Mouse (Mus musculus): Measurements from ENCODE around the gene Gm27029. TPM values are rescaled to one million over a fixed set of nuclear protein-coding genes. Genes with fewer than 3 reads are reported as not detected.
"Not testable (repeated sequence)": the region's sequence is repeated elsewhere in the genome, so short reads cannot be mapped to it uniquely, and the experiment has no call there.

The Gm27029 gene
- 8.1 and 9.5 TPM in 2 replicates for polyA plus RNA-seq (2015; fragmentation: Nextera tagmentation; extraction: Ambion mirVana)

DNA sequence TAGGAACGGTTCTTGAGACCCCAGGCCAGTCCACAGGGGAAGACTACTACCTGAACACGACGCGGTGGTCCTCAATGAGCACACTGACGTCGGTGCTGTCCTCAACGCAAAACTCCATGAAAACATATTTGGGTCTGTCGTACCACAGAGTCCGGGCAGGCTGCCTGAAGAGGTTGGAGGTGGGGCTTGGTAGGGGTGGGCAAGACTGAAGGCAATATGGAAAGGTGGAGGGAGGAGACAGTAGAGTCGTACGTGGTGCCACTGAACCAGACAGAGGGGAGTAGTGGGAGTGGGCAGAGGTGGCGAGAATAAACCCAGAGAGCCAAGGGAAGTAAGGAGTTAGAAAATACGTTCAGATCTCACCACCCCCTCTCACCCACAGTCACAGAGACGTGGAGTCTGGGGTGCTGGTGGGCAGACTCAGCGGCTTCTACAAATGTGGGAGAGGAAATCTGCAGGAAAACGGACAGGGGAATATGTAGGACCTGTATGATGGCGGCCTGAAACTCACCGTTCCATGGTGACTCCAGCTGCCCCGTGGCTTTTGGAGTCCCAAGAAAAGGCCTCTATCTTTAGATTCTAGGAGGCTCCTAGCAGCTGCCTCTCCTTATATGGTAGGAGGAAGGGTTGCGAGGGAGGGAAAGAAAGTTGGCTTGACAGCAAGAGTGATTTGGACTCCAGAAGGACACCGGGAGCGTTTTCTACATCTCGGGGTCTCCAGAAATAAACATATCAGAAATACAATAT, at the start of gene Gm27029:
Gm27029 (minus strand) TSS at position 692 of the 747 bp plus-strand sequence.
- H3K27ac ChIP-seq (ENCODE audit: low read depth, low read length) = peak within 1 kb of the TSS; percentile 92
- H3K36me3 ChIP-seq (ENCODE audit: control insufficient read depth, insufficient read depth, low read length) = 0 out of 2 replicates have a peak, but pooled peaks cover 2% of the 10 kb centered on the region
- H3K9me3 ChIP-seq (ENCODE audit: control insufficient read depth, low read length) = no peaks in the 10 kb centered on the region
- WGBS = 9% methylated on average over 23 of the region's 23 CpGs
- H3K27me3 ChIP-seq (replicated peaks; ENCODE audit: control insufficient read depth, insufficient read depth, low read length) = no peaks in the 10 kb centered on the region
- peaks cover 24% of the 10 kb centered on the region for H3K4me1 ChIP-seq (ENCODE audit: control insufficient read depth, insufficient read depth, low read depth, low read length)
- H3K9ac ChIP-seq (ENCODE audit: low read depth, low read length) = peak within 1 kb of the TSS; percentile 91
- ATAC-seq = peak; percentile 50
- H3K4me3 ChIP-seq (ENCODE audit: low read length) = peak within 1 kb of the TSS; percentile 98
- H3K4me2 ChIP-seq (ENCODE audit: low read length) = peak within 1 kb of the TSS; percentile 94

DNA sequence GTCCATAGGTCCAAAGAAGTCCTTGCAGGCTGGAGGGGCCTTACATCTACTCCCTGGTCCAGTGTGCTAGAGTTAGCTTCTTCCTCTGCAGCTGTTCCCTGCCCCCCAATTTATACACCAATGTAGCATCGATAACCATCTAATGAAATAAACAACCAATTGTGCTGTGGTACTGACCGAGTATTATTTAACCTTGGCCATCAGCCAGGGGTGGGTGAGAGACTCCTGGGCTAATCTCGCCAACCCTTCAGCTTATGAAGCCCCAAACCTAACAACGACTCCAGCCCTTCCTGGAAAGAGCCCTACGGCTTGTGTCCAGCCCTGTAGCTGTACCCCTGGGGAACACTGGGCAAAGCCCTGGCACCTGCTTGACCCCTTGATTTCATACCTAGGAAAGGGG, 49.7 kb upstream of the Gm27029 start:
- Histone ChIP-seq H3K27me3 (replicated peaks; ENCODE audit: control insufficient read depth, insufficient read depth, low read length) (no peaks in the 10 kb centered on the region), H3K4me1 (ENCODE audit: control insufficient read depth, insufficient read depth, low read depth, low read length) (peaks cover 16% of the 10 kb centered on the region), H3K4me3 (ENCODE audit: low read length) (no peak overlapping the region), H3K4me2 (ENCODE audit: low read length) (no peak overlapping the region), H3K36me3 (ENCODE audit: control insufficient read depth, insufficient read depth, low read length) (no peaks in the 10 kb centered on the region; the same call in 1 of the 2 replicates), H3K27ac (ENCODE audit: low read depth, low read length) (no peak overlapping the region), H3K9me3 (ENCODE audit: control insufficient read depth, low read length) (no peaks in the 10 kb centered on the region), H3K9ac (ENCODE audit: low read depth, low read length) (no peak overlapping the region)
- no peak for ATAC-seq
- 43% methylated on average over 5 of the region's 5 CpGs for WGBS

DNA sequence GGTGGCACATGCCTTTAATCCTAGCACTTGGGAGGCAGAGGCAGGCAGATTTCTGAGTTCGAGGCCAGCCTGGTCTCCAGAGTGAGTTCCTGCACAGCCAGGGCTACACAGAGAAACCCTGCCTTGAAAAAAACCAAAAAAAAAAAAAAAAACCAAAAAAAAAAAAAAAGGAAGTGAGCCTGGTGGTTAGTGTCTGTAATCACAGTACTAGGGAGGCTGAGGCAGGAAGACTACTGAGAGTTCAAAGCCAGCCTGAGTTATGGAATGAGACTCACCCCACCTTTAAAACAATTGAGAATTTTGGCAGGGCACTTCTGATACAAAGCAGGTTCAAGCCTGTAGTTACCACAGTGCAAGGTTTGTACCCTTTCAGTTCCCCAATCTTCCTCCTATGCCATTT, 49.1 kb upstream of the Gm27029 start:
- not testable (repeated sequence) for ATAC-seq; H3K36me3 ChIP-seq (ENCODE audit: control insufficient read depth, insufficient read depth, low read length); H3K27ac ChIP-seq (ENCODE audit: low read depth, low read length); H3K4me2 ChIP-seq (ENCODE audit: low read length); H3K27me3 ChIP-seq (replicated peaks; ENCODE audit: control insufficient read depth, insufficient read depth, low read length); H3K9me3 ChIP-seq (ENCODE audit: control insufficient read depth, low read length); H3K9ac ChIP-seq (ENCODE audit: low read depth, low read length); H3K4me3 ChIP-seq (ENCODE audit: low read length)
- H3K4me1 ChIP-seq (ENCODE audit: control insufficient read depth, insufficient read depth, low read depth, low read length) = peaks cover 21% of the 10 kb centered on the region
- WGBS = 81% methylated on average over 1 of the region's 1 CpGs

DNA sequence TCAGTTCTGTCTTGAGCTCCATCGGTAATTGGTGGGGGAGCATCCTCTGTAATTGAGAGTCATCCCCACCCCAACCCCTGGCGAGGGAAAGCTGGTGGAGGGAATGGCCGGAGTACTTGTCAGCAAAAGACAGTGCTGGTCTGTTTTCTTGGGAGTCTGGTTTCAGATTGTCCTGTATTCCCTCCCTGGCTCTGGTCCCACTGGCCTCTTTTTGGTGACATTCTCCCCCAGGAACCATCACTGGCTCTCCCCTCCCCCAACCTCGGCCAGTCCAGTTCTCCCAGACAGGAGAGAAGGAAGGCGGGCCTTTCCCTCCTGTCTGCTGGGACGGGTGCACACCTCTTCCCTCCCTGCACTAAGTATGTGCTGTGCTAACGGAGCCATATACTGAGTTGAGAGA, 47.7 kb upstream of the Gm27029 start:
- peaks cover 16% of the 10 kb centered on the region for H3K4me1 ChIP-seq (ENCODE audit: control insufficient read depth, insufficient read depth, low read depth, low read length)
- no peaks in the 10 kb centered on the region for H3K27me3 ChIP-seq (replicated peaks; ENCODE audit: control insufficient read depth, insufficient read depth, low read length)
- H3K4me3 ChIP-seq (ENCODE audit: low read length) = no peak overlapping the region
- H3K9ac ChIP-seq (ENCODE audit: low read depth, low read length) = no peak overlapping the region
- WGBS = 48% methylated on average over 7 of the region's 7 CpGs
- no peaks in the 10 kb centered on the region; the same call in 1 of the 2 replicates for H3K36me3 ChIP-seq (ENCODE audit: control insufficient read depth, insufficient read depth, low read length)
- H3K27ac ChIP-seq (ENCODE audit: low read depth, low read length) = no peak overlapping the region
- ATAC-seq = no peak
- no peak overlapping the region for H3K4me2 ChIP-seq (ENCODE audit: low read length)
- no peaks in the 10 kb centered on the region for H3K9me3 ChIP-seq (ENCODE audit: control insufficient read depth, low read length)

DNA sequence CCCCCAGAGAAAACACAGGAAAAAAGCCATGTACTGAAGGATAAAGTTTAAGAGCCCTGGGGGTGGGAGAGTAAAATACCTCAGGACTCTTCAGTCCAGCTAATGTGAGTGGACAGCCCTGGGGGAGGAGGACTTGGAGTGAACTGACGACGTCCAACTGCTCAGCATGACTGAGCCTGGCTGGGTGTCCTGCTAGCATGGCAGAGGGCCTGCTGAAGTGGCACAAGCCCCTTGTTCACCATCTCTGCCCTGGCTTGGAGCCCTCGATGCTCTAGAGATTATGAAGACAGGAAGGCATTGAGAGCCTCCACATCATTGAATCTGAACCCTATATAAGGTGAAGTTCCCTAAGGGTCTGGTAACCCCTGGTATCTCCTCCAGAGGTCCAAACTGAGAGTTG, 47.3 kb upstream of the Gm27029 start:
- no peaks in the 10 kb centered on the region; the same call in 1 of the 2 replicates for H3K36me3 ChIP-seq (ENCODE audit: control insufficient read depth, insufficient read depth, low read length)
- H3K4me3 ChIP-seq (ENCODE audit: low read length) = no peak overlapping the region
- 41% methylated on average over 3 of the region's 3 CpGs for WGBS
- H3K27me3 ChIP-seq (replicated peaks; ENCODE audit: control insufficient read depth, insufficient read depth, low read length) = no peaks in the 10 kb centered on the region
- H3K9me3 ChIP-seq (ENCODE audit: control insufficient read depth, low read length) = no peaks in the 10 kb centered on the region
- H3K4me1 ChIP-seq (ENCODE audit: control insufficient read depth, insufficient read depth, low read depth, low read length) = peaks cover 17% of the 10 kb centered on the region
- no peak overlapping the region for H3K9ac ChIP-seq (ENCODE audit: low read depth, low read length)
- ATAC-seq = no peak
- H3K4me2 ChIP-seq (ENCODE audit: low read length) = no peak overlapping the region
- H3K27ac ChIP-seq (ENCODE audit: low read depth, low read length) = 0 out of 2 replicates have a peak overlapping the region, but pooled peaks have one; percentile 34

DNA sequence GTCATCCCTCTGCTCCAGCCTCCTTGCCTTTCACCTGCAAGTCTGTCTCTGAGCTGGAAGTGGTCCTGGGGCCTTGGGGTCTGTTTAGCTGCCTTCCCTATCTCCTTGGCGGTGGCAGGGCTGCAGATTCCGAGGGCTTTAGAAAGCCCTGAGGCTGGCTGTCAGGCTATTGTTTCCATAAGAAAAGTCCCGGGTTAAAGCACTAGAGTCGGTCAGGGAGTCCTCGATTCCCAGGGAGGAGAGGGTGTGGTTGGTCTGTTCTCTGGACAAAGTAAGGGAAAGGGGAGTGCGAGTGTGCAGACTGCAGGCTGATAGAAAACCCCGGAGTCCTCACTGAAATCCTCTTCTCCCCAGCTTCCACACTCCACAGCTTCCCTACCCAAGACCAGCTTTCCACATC, 45.6 kb upstream of the Gm27029 start:
- Histone ChIP-seq H3K9ac (ENCODE audit: low read depth, low read length) (peak overlapping the region; percentile 23; the same call in 1 of the 2 replicates), H3K4me3 (ENCODE audit: low read length) (no peak overlapping the region), H3K9me3 (ENCODE audit: control insufficient read depth, low read length) (no peaks in the 10 kb centered on the region), H3K27ac (ENCODE audit: low read depth, low read length) (no peak overlapping the region), H3K4me1 (ENCODE audit: control insufficient read depth, insufficient read depth, low read depth, low read length) (peaks cover 22% of the 10 kb centered on the region), H3K4me2 (ENCODE audit: low read length) (peak overlapping the region; percentile 21), H3K36me3 (ENCODE audit: control insufficient read depth, insufficient read depth, low read length) (no peaks in the 10 kb centered on the region; the same call in 1 of the 2 replicates), H3K27me3 (replicated peaks; ENCODE audit: control insufficient read depth, insufficient read depth, low read length) (no peaks in the 10 kb centered on the region)
- no peak for ATAC-seq
- WGBS = 23% methylated on average over 7 of the region's 7 CpGs

DNA sequence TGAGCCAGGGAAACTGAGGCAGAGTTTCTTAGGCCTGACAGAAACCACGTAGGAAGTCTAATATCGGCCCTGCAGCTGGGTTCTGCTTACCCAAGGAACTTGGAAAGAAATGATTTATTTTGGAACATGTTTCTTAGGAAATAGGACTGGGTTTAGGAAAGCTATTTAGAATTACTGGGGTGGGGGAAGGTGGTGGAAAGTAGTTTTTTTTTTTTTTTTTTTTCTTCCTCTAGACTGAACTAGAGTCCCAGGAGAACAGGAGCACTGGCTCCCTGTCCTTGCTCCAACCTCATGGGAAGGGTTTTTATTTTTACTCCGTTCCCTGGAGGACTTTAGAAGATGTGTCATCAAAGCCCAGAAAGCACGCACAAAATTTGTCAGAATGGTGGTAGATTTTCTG, 44.6 kb upstream of the Gm27029 start:
- Histone ChIP-seq H3K27me3 (replicated peaks; ENCODE audit: control insufficient read depth, insufficient read depth, low read length) (no peaks in the 10 kb centered on the region), H3K4me3 (ENCODE audit: low read length) (peak overlapping the region; percentile 86), H3K4me1 (ENCODE audit: control insufficient read depth, insufficient read depth, low read depth, low read length) (peaks cover 25% of the 10 kb centered on the region), H3K9ac (ENCODE audit: low read depth, low read length) (peak overlapping the region; percentile 89), H3K9me3 (ENCODE audit: control insufficient read depth, low read length) (no peaks in the 10 kb centered on the region), H3K36me3 (ENCODE audit: control insufficient read depth, insufficient read depth, low read length) (no peaks in the 10 kb centered on the region; the same call in 1 of the 2 replicates), H3K4me2 (ENCODE audit: low read length) (peak overlapping the region; percentile 86), H3K27ac (ENCODE audit: low read depth, low read length) (no peak overlapping the region)
- 52% methylated on average over 4 of the region's 4 CpGs for WGBS
- no peak for ATAC-seq

DNA sequence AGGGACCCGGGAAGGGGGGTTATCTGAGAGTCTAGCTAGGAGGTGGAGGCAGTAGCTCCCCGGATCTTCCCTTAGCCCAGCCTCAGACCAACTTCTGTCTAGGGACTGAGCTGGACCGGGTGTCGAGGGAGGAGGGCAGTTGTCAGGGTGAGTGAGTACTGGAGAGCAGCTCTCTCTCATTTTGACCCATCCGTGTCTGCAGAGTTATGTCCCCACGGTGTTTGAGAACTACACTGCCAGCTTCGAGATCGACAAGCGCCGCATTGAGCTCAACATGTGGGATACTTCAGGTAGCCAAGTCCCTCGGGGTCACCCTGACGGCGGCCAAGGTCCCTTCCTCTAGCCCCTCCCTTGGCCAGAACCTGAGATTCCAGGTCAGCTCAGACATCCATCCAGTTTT, 44.1 kb upstream of the Gm27029 start:
- H3K27me3 ChIP-seq (replicated peaks; ENCODE audit: control insufficient read depth, insufficient read depth, low read length) = no peaks in the 10 kb centered on the region
- no peaks in the 10 kb centered on the region; the same call in 1 of the 2 replicates for H3K36me3 ChIP-seq (ENCODE audit: control insufficient read depth, insufficient read depth, low read length)
- ATAC-seq = no peak
- H3K4me2 ChIP-seq (ENCODE audit: low read length) = peak overlapping the region; percentile 86
- H3K9ac ChIP-seq (ENCODE audit: low read depth, low read length) = peak overlapping the region; percentile 89
- 3% methylated on average over 13 of the region's 13 CpGs for WGBS
- peaks cover 30% of the 10 kb centered on the region for H3K4me1 ChIP-seq (ENCODE audit: control insufficient read depth, insufficient read depth, low read depth, low read length)
- H3K27ac ChIP-seq (ENCODE audit: low read depth, low read length) = peak overlapping the region; percentile 88
- H3K9me3 ChIP-seq (ENCODE audit: control insufficient read depth, low read length) = no peaks in the 10 kb centered on the region
- peak overlapping the region; percentile 86 for H3K4me3 ChIP-seq (ENCODE audit: low read length)

DNA sequence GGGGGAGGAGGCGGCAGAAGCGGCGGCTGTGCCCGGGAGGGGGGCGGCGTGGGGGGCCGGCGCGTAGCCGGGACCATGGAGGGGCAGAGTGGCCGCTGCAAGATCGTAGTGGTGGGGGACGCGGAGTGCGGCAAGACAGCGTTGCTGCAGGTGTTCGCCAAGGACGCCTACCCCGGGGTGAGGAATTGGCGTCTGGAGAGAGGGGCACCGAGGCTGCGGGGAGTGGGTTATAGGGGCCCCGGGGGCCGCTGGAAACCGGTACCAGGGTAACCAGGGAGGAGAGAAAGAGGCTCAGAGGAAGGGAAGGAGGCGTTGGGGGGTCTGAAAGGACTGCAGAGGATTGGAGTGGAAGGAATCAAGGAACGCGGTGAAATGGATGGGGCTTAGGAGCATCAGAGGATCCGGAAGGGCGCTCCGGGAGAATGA, 43.7 kb upstream of the Gm27029 start:
- no peaks in the 10 kb centered on the region for H3K27me3 ChIP-seq (replicated peaks; ENCODE audit: control insufficient read depth, insufficient read depth, low read length)
- H3K9me3 ChIP-seq (ENCODE audit: control insufficient read depth, low read length) = no peaks in the 10 kb centered on the region
- under 1% methylated on average over 24 of the region's 31 CpGs for WGBS
- H3K4me2 ChIP-seq (ENCODE audit: low read length) = peak overlapping the region; percentile 86
- H3K4me1 ChIP-seq (ENCODE audit: control insufficient read depth, insufficient read depth, low read depth, low read length) = peaks cover 34% of the 10 kb centered on the region
- H3K4me3 ChIP-seq (ENCODE audit: low read length) = peak overlapping the region; percentile 86
- ATAC-seq = peak; percentile 45
- H3K27ac ChIP-seq (ENCODE audit: low read depth, low read length) = peak overlapping the region; percentile 88
- H3K9ac ChIP-seq (ENCODE audit: low read depth, low read length) = peak overlapping the region; percentile 89
- H3K36me3 ChIP-seq (ENCODE audit: control insufficient read depth, insufficient read depth, low read length) = no peaks in the 10 kb centered on the region; the same call in 1 of the 2 replicates

Measured in hindbrain, embryonic 16.5 days (tissue).